Mouse (Mus musculus) CH12.LX (cell line): ENCODE measurements around the gene Qpctl. TPM values are rescaled to one million over a fixed set of nuclear protein-coding genes. Genes with fewer than 3 reads are reported as not detected.
A peak's percentile ranks its signal among the peaks of the same experiment; 100 is the strongest.

Source experiments
- DNase-seq: peaks from one replicate; pipeline ENCODE4 v3.0.0-alpha.2; 2013; ENCODE audit errors: extremely low read depth
- H3K27ac ChIP-seq: 2 replicates; pipeline ENCODE4 v1.5.1; 2012; ENCODE audit warnings: low read depth, mild to moderate bottlenecking, control low read depth, moderate library complexity; ENCODE audit not compliant: insufficient read depth
- H3K27me3 ChIP-seq: replicated peaks from 2 replicates; pipeline ENCODE3; 2012; ENCODE audit warnings: inconsistent platforms
- H3K36me3 ChIP-seq, 2 experiments: replicated peaks in 1 of 2; 2 replicates each; pipeline versions ENCODE3 to v1.6.1; 2012; ENCODE audit warnings: inconsistent platforms in 1 of 2, low read length in 1 of 2, mild to moderate bottlenecking in 1 of 2, mixed read lengths in 1 of 2, moderate library complexity in 1 of 2; ENCODE audit not compliant: control insufficient read depth in 1 of 2, insufficient read depth in 1 of 2
- H3K4me1 ChIP-seq, 2 experiments: 2 replicates each; pipeline ENCODE4 v1.6.1; 2012; ENCODE audit warnings: inconsistent platforms in 1 of 2, moderate library complexity in 1 of 2; ENCODE audit not compliant: insufficient read depth in 2 of 2, control insufficient read depth in 1 of 2
- H3K4me2 ChIP-seq: 2 replicates; pipeline ENCODE4 v1.6.1; 2012; ENCODE audit warnings: low read depth, mild to moderate bottlenecking, control low read depth; ENCODE audit not compliant: poor library complexity, insufficient read depth, severe bottlenecking
- H3K4me3 ChIP-seq, 3 experiments: fragments of 150-350 bp in 1 of 3; sonication (generic) in 1 of 3; replicated peaks in 1 of 3; 2 replicates each; pipeline versions ENCODE3 to v1.5.1; 2011 to 2012; ENCODE audit warnings: low read depth in 2 of 3, low read length in 2 of 3, mild to moderate bottlenecking in 2 of 3, moderate library complexity in 2 of 3, control low read depth in 1 of 3, improper control_type of control experiment in 1 of 3, inconsistent platforms in 1 of 3, mixed read lengths in 1 of 3; ENCODE audit not compliant: poor library complexity in 1 of 3
- H3K79me2 ChIP-seq: replicated peaks from 2 replicates; pipeline ENCODE4 v1.6.1; 2012; ENCODE audit warnings: mild to moderate bottlenecking, moderate library complexity; ENCODE audit not compliant: control insufficient read depth, poor library complexity, insufficient read depth, severe bottlenecking; ENCODE audit errors: extremely low read depth
- H3K9ac ChIP-seq: 2 replicates; pipeline ENCODE4 v1.6.1; 2012; ENCODE audit warnings: low read depth, mild to moderate bottlenecking, control low read depth, moderate library complexity; ENCODE audit not compliant: insufficient read depth
- H3K9me3 ChIP-seq: replicated peaks from 2 replicates; pipeline ENCODE3; 2012; ENCODE audit warnings: low read length, inconsistent platforms, mixed read lengths
- BHLHE40 ChIP-seq: IDR thresholded peaks from 2 replicates; pipeline ENCODE4 v1.6.1; 2011; ENCODE audit warnings: mild to moderate bottlenecking, low read depth, low read length, improper control_type of control experiment
- CHD1 ChIP-seq: IDR thresholded peaks from 2 replicates; pipeline ENCODE4 v1.6.1; 2012; ENCODE audit warnings: low read depth, low read length, improper control_type of control experiment, inconsistent platforms
- CHD2 ChIP-seq: IDR thresholded peaks from 2 replicates; pipeline ENCODE4 v1.6.1; 2011; ENCODE audit warnings: low read length, improper control_type of control experiment
- CTCF ChIP-seq, 2 experiments: IDR thresholded peaks in 1 of 2; conservative IDR thresholded peaks in 1 of 2; 2 replicates each; pipeline ENCODE4 v1.5.1; 2011 to 2012; ENCODE audit warnings: low read depth in 2 of 2, low read length in 2 of 2, improper control_type of control experiment in 1 of 2, inconsistent platforms in 1 of 2, mild to moderate bottlenecking in 1 of 2, moderate library complexity in 1 of 2
- E2F4 ChIP-seq: IDR thresholded peaks from 2 replicates; pipeline ENCODE4 v1.6.1; 2011; ENCODE audit warnings: low read depth, low read length, improper control_type of control experiment; ENCODE audit not compliant: insufficient replicate concordance
- ELF1 ChIP-seq: IDR thresholded peaks from 2 replicates; pipeline ENCODE4 v1.6.1; 2014; ENCODE audit warnings: low read depth, mild to moderate bottlenecking, inconsistent platforms, low read length, improper control_type of control experiment
- EP300 ChIP-seq: IDR thresholded peaks from 2 replicates; pipeline ENCODE4 v1.6.1; 2011; ENCODE audit warnings: low read length, improper control_type of control experiment
- ETS1 ChIP-seq: conservative IDR thresholded peaks from 2 replicates; pipeline ENCODE4 v1.6.1; 2012; ENCODE audit warnings: low read depth, mild to moderate bottlenecking, inconsistent platforms, low read length, improper control_type of control experiment, moderate library complexity
- GABPA ChIP-seq: IDR thresholded peaks from 2 replicates; pipeline ENCODE4 v1.6.1; 2012; ENCODE audit warnings: low read depth, low read length, improper control_type of control experiment, inconsistent platforms; ENCODE audit not compliant: insufficient replicate concordance
- HCFC1 ChIP-seq: IDR thresholded peaks from 2 replicates; pipeline ENCODE4 v1.6.1; 2012; ENCODE audit warnings: low read depth, mild to moderate bottlenecking, inconsistent platforms, low read length, improper control_type of control experiment
- IRF4 ChIP-seq: IDR thresholded peaks from 2 replicates; pipeline ENCODE4 v1.6.1; 2014; ENCODE audit warnings: low read depth, mild to moderate bottlenecking, inconsistent platforms, low read length, improper control_type of control experiment
- JUN ChIP-seq: IDR thresholded peaks from 2 replicates; pipeline ENCODE4 v1.6.1; 2011; ENCODE audit warnings: low read depth, mild to moderate bottlenecking, low read length, improper control_type of control experiment, moderate library complexity; ENCODE audit not compliant: insufficient read depth
- JUND ChIP-seq: conservative IDR thresholded peaks from 2 replicates; pipeline ENCODE4 v1.6.1; 2011; ENCODE audit warnings: low read depth, low read length, improper control_type of control experiment
- KAT2A ChIP-seq: IDR thresholded peaks from 2 replicates; pipeline ENCODE4 v1.6.1; 2012; ENCODE audit warnings: low read length, improper control_type of control experiment, inconsistent platforms; ENCODE audit not compliant: insufficient replicate concordance
- MAFK ChIP-seq: IDR thresholded peaks from 2 replicates; pipeline ENCODE4 v1.6.1; 2011; ENCODE audit warnings: low read length, improper control_type of control experiment; ENCODE audit not compliant: insufficient replicate concordance
- MAX ChIP-seq: IDR thresholded peaks from 2 replicates; pipeline ENCODE4 v1.6.1; 2011; ENCODE audit warnings: low read length, improper control_type of control experiment
- MAZ ChIP-seq: IDR thresholded peaks from 2 replicates; pipeline ENCODE4 v1.6.1; 2012; ENCODE audit warnings: low read depth, mild to moderate bottlenecking, inconsistent platforms, low read length, improper control_type of control experiment, moderate library complexity
- MEF2A ChIP-seq: IDR thresholded peaks from 2 replicates; pipeline ENCODE4 v1.6.1; 2014; ENCODE audit warnings: low read depth, mild to moderate bottlenecking, inconsistent platforms, low read length, improper control_type of control experiment, borderline replicate concordance
- MXI1 ChIP-seq: IDR thresholded peaks from 2 replicates; pipeline ENCODE4 v1.6.1; 2011; ENCODE audit warnings: mild to moderate bottlenecking, low read depth, low read length, improper control_type of control experiment
- MYC ChIP-seq: IDR thresholded peaks from 2 replicates; pipeline ENCODE4 v1.6.1; 2011; ENCODE audit warnings: low read depth, mild to moderate bottlenecking, improper control_type of control experiment, low read length
- NELFE ChIP-seq: IDR thresholded peaks from 2 replicates; pipeline ENCODE4 v1.6.1; 2011; ENCODE audit warnings: low read depth, low read length, improper control_type of control experiment
- NRF1 ChIP-seq: IDR thresholded peaks from 2 replicates; pipeline ENCODE4 v1.6.1; 2014; ENCODE audit warnings: low read depth, mild to moderate bottlenecking, inconsistent platforms, low read length, improper control_type of control experiment, moderate library complexity
- PAX5 ChIP-seq: IDR thresholded peaks from 2 replicates; pipeline ENCODE4 v1.6.1; 2012; ENCODE audit warnings: low read length, inconsistent platforms, mixed read lengths
- POLR2A ChIP-seq: IDR thresholded peaks from 2 replicates; pipeline ENCODE4 v1.6.1; 2011; ENCODE audit warnings: low read depth, mild to moderate bottlenecking, improper control_type of control experiment, low read length
- POLR2AphosphoS2 ChIP-seq: IDR thresholded peaks from 2 replicates; pipeline ENCODE4 v1.6.1; 2011; ENCODE audit warnings: low read depth, low read length, improper control_type of control experiment
- RAD21 ChIP-seq: IDR thresholded peaks from 2 replicates; pipeline ENCODE4 v1.6.1; 2011; ENCODE audit warnings: low read depth, mild to moderate bottlenecking, low read length, improper control_type of control experiment, moderate library complexity
- RCOR1 ChIP-seq: conservative IDR thresholded peaks from 2 replicates; pipeline ENCODE4 v1.6.1; 2012; ENCODE audit warnings: low read depth, mild to moderate bottlenecking, inconsistent platforms, low read length, improper control_type of control experiment
- SIN3A ChIP-seq: IDR thresholded peaks from 2 replicates; pipeline ENCODE4 v1.6.1; 2012; ENCODE audit warnings: low read length, improper control_type of control experiment, inconsistent platforms
- SMC3 ChIP-seq: IDR thresholded peaks from 2 replicates; pipeline ENCODE4 v1.6.1; 2011; ENCODE audit warnings: low read depth, low read length, improper control_type of control experiment
- TBP ChIP-seq: conservative IDR thresholded peaks from 2 replicates; pipeline ENCODE4 v1.6.1; 2011; ENCODE audit warnings: low read depth, low read length, improper control_type of control experiment
- TCF12 ChIP-seq: IDR thresholded peaks from 2 replicates; pipeline ENCODE4 v1.6.1; 2014; ENCODE audit warnings: low read depth, mild to moderate bottlenecking, inconsistent platforms, low read length, improper control_type of control experiment
- UBTF ChIP-seq: IDR thresholded peaks from 2 replicates; pipeline ENCODE4 v1.6.1; 2012; ENCODE audit warnings: low read depth, mild to moderate bottlenecking, inconsistent platforms, low read length, improper control_type of control experiment, moderate library complexity
- USF1 ChIP-seq: IDR thresholded peaks from 2 replicates; pipeline ENCODE4 v1.6.1; 2014; ENCODE audit warnings: low read depth, mild to moderate bottlenecking, inconsistent platforms, low read length, improper control_type of control experiment
- USF2 ChIP-seq: conservative IDR thresholded peaks from 2 replicates; pipeline ENCODE4 v1.6.1; 2011; ENCODE audit warnings: low read depth, low read length, improper control_type of control experiment
- ZC3H11A ChIP-seq: IDR thresholded peaks from 2 replicates; pipeline ENCODE4 v1.6.1; 2012; ENCODE audit warnings: low read depth, mild to moderate bottlenecking, inconsistent platforms, low read length, improper control_type of control experiment
- ZKSCAN1 ChIP-seq: IDR thresholded peaks from 2 replicates; pipeline ENCODE4 v1.6.1; 2012; ENCODE audit warnings: low read depth, inconsistent platforms, low read length, improper control_type of control experiment, borderline replicate concordance
- ZMIZ1 ChIP-seq: IDR thresholded peaks from 2 replicates; pipeline ENCODE4 v1.6.1; 2012; ENCODE audit warnings: low read depth, mild to moderate bottlenecking, inconsistent platforms, low read length, improper control_type of control experiment
- ZNF384 ChIP-seq: IDR thresholded peaks from 2 replicates; pipeline ENCODE4 v1.6.1; 2012; ENCODE audit warnings: low read depth, low read length, improper control_type of control experiment, inconsistent platforms
- dilution Hi-C: fragments of 300-500 bp; cut with MboI; formaldehyde crosslinking; loops from 2 replicates; pipeline ENCODE4 v1.14.3; 2020; ENCODE audit warnings: low sequenced_read_pairs; ENCODE audit not compliant: extremely low pct_unique_long_range_greater_than_20kb, extremely low pct_ligation_motif_present
- in situ Hi-C: fragments of 300-500 bp; cut with MboI; formaldehyde crosslinking; loops from 3 replicates; pipeline ENCODE4 v1.14.3; 2019; ENCODE audit warnings: low sequenced_read_pairs, low pct_ligation_motif_present, low pct_unique_long_range_greater_than_20kb, mixed read lengths
- polyA plus RNA-seq: library from polyadenylated mRNA; unstranded; fragments of >175 nt; gene quantifications from 2 replicates; pipeline ENCODE4 v1.2.1, GENCODE M21; 2012; ENCODE audit warnings: low read depth; ENCODE audit not compliant: insufficient read length
- total RNA-seq, 2 experiments: library from RNA; depleted of rRNA; stranded (reverse); fragments of 300-350 nt in 1 of 2; fragments of >200 nt in 1 of 2; gene quantifications; 2 replicates each; pipeline ENCODE4 v1.2.3; 2012 to 2014

Qpctl gene
- total and polyA plus RNA-seq, 3 experiments: 5.2 to 9.8 (median 9.6) TPM

- Histone ChIP-seq H3K27me3 (no peaks in the 10 kb centered on the region), H3K4me3 (no peak overlapping the region), H3K9ac (no peak overlapping the region), H3K27ac (no peak overlapping the region), H3K4me2 (peak overlapping the region; percentile 45; the same call in 1 of the 2 replicates), H3K36me3 (peaks cover 20 to 63% of the 10 kb centered on the region in 2 experiments), H3K4me1 (peaks cover 5 to 8% of the 10 kb centered on the region in 2 experiments), H3K9me3 (no peaks in the 10 kb centered on the region), H3K79me2 (no peaks in the 10 kb centered on the region)
- in situ Hi-C loops: no loop called here
- dilution Hi-C loops: no loop called here
- TF ChIP-seq POLR2AphosphoS2 (no peak; the same call in 1 of the 2 replicates), HCFC1 (peak; percentile 40), UBTF (no peak), E2F4 (no peak), RCOR1 (no peak), SMC3 (peak; percentile 84), MEF2A (peak; percentile 66), SIN3A (peak; percentile 57; the same call in 1 of the 2 replicates), MXI1 (peak; percentile 61; the same call in 1 of the 2 replicates), MYC (peak; percentile 52; the same call in 1 of the 2 replicates), CHD2 (0 out of 2 replicates have a peak, but pooled peaks have one; percentile 32), TCF12 (peak; percentile 77), ZKSCAN1 (no peak), USF2 (no peak), BHLHE40 (no peak; the same call in 1 of the 2 replicates), CHD1 (no peak), RAD21 (peak; percentile 73), ETS1 (no peak; the same call in 1 of the 2 replicates), GABPA (no peak), NELFE (peak; percentile 67; the same call in 1 of the 2 replicates), JUN (peak; percentile 69), ZNF384 (no peak), CTCF (conservative IDR thresholded peaks at IDR 0.05 in 1 of 2, IDR thresholded peaks at IDR 0.05 in 1 of 2; ENCODE audit: low read depth in 2 of 2, low read length in 2 of 2) (peak; percentile 54 to 98), POLR2A (no peak), ELF1 (peak; percentile 70), ZC3H11A (peak; percentile 37), KAT2A (no peak), MAX (peak; percentile 72), MAFK (no peak), ZMIZ1 (no peak), NRF1 (no peak; the same call in none of the 2 replicates), PAX5 (no peak), IRF4 (peak; percentile 57), EP300 (peak; percentile 72), MAZ (peak; percentile 46; the same call in 1 of the 2 replicates), USF1 (no peak), JUND (peak; percentile 88), TBP (no peak)
- peak; percentile 89 for DNase-seq
Observed at GRCm38 (mm10) chr7:19157160-19157800, 8.2 kb upstream of the Qpctl start.
